Mouse (Mus musculus) mesoderm, embryonic 11.5 days (tissue): ENCODE data around the gene Adat1.

ENCODE experiments used
- DNase-seq: peaks from one replicate; pipeline ENCODE4 v3.0.0-alpha.2; 2012; ENCODE audit warnings: low read depth, low spot score

The Adat1 gene

GRCm38 (mm10) chr8:111992013-111992702 lies at the start of gene Adat1:
TSS of gene Adat1 (minus strand) at chr8:111992302.
- peak; percentile 88 for DNase-seq

- no peak for DNase-seq
Observed at GRCm38 (mm10) chr8:112037521-112037920, 45.4 kb upstream of the Adat1 start.

- peak; percentile 89 for DNase-seq
Observed at GRCm38 (mm10) chr8:112034603-112035002, 42.5 kb upstream of the Adat1 start.

GRCm38 (mm10) chr8:112033071-112033470 lies 41.0 kb upstream of the Adat1 start:
- DNase-seq: no peak

- no peak for DNase-seq
Observed at GRCm38 (mm10) chr8:112030663-112031062, 38.6 kb upstream of the Adat1 start.

GRCm38 (mm10) chr8:112029455-112029854 lies 37.4 kb upstream of the Adat1 start:
- no peak for DNase-seq

GRCm38 (mm10) chr8:112014936-112015335 lies 22.8 kb upstream of the Adat1 start, which contains the start of gene Gm6793:
TSS of gene Gm6793 (minus strand) at chr8:112015036.
- no peak for DNase-seq

GRCm38 (mm10) chr8:112011816-112012242 lies 19.7 kb upstream of the Adat1 start:
- DNase-seq: peak; percentile 27

GRCm38 (mm10) chr8:112010997-112011815 lies 19.1 kb upstream of the Adat1 start, which contains the start of the genes Kars and Terf2ip:
TSS of gene Kars (minus strand) at chr8:112011323.
TSS of gene Terf2ip (plus strand) at chr8:112011398.
- DNase-seq: peak; percentile 96

- DNase-seq: no peak
Observed at GRCm38 (mm10) chr8:112009558-112009957, 17.5 kb upstream of the Adat1 start.

- no peak for DNase-seq
Observed at GRCm38 (mm10) chr8:112007669-112008068, 15.6 kb upstream of the Adat1 start.

- DNase-seq: no peak
Observed at GRCm38 (mm10) chr8:112005601-112006000, 13.5 kb upstream of the Adat1 start.

- no peak for DNase-seq
Observed at GRCm38 (mm10) chr8:112004754-112005153, 12.7 kb upstream of the Adat1 start.

- no peak for DNase-seq
Observed at GRCm38 (mm10) chr8:111992703-111993039, 569 bp upstream of the Adat1 start.

GRCm38 (mm10) chr8:111991278-111991677 lies 824 bp downstream of the Adat1 start:
- DNase-seq: no peak

- peak; percentile 91 for DNase-seq
Observed at GRCm38 (mm10) chr8:111989911-111990310, 2.2 kb downstream of the Adat1 start.

GRCm38 (mm10) chr8:111984511-111984910 lies 7.6 kb downstream of the Adat1 start:
- no peak for DNase-seq

GRCm38 (mm10) chr8:111982116-111982515 lies 10.0 kb downstream of the Adat1 start:
- DNase-seq: no peak

- no peak for DNase-seq
Observed at GRCm38 (mm10) chr8:111978147-111978546, 14.0 kb downstream of the Adat1 start.

GRCm38 (mm10) chr8:111976326-111976725 lies 15.8 kb downstream of the Adat1 start:
- DNase-seq: no peak

- DNase-seq: no peak
Observed at GRCm38 (mm10) chr8:111975706-111976105, 16.4 kb downstream of the Adat1 start.

GRCm38 (mm10) chr8:111974138-111974537 lies 18.0 kb downstream of the Adat1 start:
- DNase-seq: no peak

GRCm38 (mm10) chr8:111968991-111969390 lies 23.1 kb downstream of the Adat1 start:
- DNase-seq: no peak
